Mouse (Mus musculus): ENCODE data around the gene Alx3. TPM values are rescaled to one million over a fixed set of nuclear protein-coding genes. Genes with fewer than 3 reads are reported as not detected.

Gene Alx3
- polyA plus RNA-seq (2012; rRNA removed): 0.02 and 0.07 TPM in 2 replicates

GRCm38 (mm10) chr3:107594662-107595263 is at the start of gene Alx3:
TSS of gene Alx3 (plus strand) at chr3:107595031.

GRCm38 (mm10) chr3:107554842-107555241 is 40.0 kb upstream of the Alx3 start, which contains the start of gene Ubl4b:
TSS of gene Ubl4b (minus strand) at chr3:107555073.

DNA sequence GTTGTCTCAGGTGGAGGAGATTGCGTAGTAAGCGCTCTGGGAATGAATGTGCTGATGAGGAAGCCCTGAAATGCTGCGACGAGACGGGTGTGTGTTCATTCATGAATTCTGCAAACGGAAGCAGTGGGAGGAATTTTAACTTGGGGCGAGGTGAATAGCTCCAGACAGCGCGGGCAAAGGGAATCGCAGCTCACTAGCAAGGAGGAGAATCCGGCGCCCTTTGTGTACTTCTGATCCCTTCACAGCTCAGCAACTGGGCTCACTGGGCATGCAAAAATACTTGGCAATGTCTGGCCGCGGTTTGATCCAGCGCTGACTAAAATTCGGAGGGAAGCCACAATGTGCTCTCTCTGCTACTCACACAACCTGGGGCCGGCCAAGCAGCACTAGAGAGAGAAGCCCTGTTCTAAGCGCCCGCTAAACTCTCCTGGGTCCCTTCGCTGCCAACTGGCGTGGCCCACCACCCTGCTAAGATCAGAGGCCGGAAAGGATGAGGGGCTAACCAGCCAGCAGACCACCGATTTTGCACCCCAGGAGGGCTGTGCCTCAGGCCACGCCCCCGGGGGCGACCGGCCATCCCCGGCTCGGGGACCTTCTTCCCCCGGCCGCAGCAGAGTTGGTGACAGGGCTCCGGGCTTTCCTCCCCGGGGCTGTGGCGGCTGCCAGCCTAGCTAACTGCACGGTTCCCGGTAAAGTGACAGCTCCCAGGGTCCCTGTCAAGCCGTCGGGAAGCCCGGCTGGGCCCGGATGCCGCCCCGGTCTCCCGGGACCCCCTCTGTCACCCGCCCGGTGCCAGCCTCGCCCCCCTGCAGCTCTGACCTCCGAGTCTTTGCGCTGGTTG is 36.1 kb downstream of the Alx3 start, which contains the start of gene Gm10961:
Gm10961 (plus strand) TSS at position 641 of the 841 bp plus-strand sequence.

GRCm38 (mm10) chr3:107631523-107631958 is 36.7 kb downstream of the Alx3 start, which contains the start of gene Strip1:
TSS of gene Strip1 (minus strand) at chr3:107631694.

Other genes with a start within 250 kb of the Alx3 start
- 0.02 TPM in 1 of 2 replicates, not detected in the other for gene Kcnc4, start 135.5 kb upstream of the Alx3 start, polyA plus RNA-seq (2012; rRNA removed)
- 0.08 and 0.17 TPM in 2 replicates for gene Slc6a17, start 77.0 kb upstream of the Alx3 start, polyA plus RNA-seq (2012; rRNA removed)
- not detected in 2 replicates for gene Ubl4b, start 40.0 kb upstream of the Alx3 start, polyA plus RNA-seq (2012; rRNA removed)
- not detected in 2 replicates for gene Gm10961, start 36.3 kb downstream of the Alx3 start, polyA plus RNA-seq (2012; rRNA removed)
- 9.0 and 10.2 TPM in 2 replicates for gene Strip1, start 36.7 kb downstream of the Alx3 start, polyA plus RNA-seq (2012; rRNA removed)
- gene Ahcyl1, start 101.5 kb downstream of the Alx3 start, polyA plus RNA-seq (2012; rRNA removed): 30.5 and 33.6 TPM in 2 replicates
- 4.5 and 4.7 TPM in 2 replicates for gene Csf1, start 165.4 kb downstream of the Alx3 start, polyA plus RNA-seq (2012; rRNA removed)

Measured in liver, embryonic 14 days (tissue).